Mouse (Mus musculus) left cerebral cortex, adult 11 months (tissue): ENCODE measurements at regions not wholly inside any gene's neighbourhood (a gene's known extent, or its start where the extent isn't known, plus 50 kb on each side); places are given as distances from the start of the nearest gene placed in this dataset.
"Not testable (repeated sequence)": the region's sequence is repeated elsewhere in the genome, so short reads cannot be mapped to it uniquely, and the experiment has no call there.

Experiments used
- DNase-seq: peaks from one replicate; pipeline ENCODE4 v3.0.0; 2022; ENCODE audit warnings: low spot score

- no peak for DNase-seq
These were observed 90.0 kb upstream of the Zcchc2 start for GRCm38 (mm10) chr1:105900158-105900557.

DNA sequence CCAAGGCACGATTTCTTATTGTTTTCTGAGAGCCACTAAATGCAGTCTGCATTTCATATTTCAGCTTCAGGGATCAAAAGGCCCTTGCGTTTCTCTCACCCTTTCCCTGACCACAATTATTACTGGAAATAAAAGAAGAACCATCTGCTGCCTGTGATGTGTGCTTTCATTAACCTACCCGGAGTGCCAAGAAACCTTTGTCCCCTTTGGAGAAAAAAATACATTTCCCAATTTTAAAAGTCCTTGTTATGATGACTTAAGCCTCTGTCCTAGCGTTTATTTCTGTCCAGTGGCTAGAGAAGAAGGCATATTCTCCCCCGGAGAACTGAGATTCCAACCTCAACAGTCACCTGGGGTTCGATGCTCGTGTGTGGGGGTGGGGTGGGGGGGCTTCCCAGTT lies 89.3 kb upstream of the Zcchc2 start:
- no peak for DNase-seq

GRCm38 (mm10) chr1:105903286-105904115 lies 86.7 kb upstream of the Zcchc2 start:
- no peak for DNase-seq

DNA sequence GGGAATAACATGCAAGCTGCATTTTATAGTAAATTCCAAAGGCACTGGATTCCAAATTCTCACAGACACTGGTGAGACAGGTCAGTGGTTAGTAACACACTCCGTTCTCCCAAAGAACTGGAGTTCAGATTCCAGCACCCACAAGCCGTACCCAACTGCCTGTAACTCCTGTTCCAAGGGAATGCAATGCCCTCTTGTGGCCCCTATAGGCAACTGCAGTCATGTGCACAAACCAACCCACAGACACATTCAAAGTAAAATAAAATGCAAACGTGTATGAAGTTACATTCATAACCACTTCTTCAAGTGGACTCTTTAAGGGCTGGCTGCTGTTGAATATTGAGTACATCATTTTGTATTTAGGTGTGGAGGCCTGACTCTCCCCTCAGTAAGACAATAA lies 85.5 kb upstream of the Zcchc2 start:
- no peak for DNase-seq

- no peak for DNase-seq
These were observed 84.3 kb upstream of the Zcchc2 start for GRCm38 (mm10) chr1:105905785-105906426.

DNA sequence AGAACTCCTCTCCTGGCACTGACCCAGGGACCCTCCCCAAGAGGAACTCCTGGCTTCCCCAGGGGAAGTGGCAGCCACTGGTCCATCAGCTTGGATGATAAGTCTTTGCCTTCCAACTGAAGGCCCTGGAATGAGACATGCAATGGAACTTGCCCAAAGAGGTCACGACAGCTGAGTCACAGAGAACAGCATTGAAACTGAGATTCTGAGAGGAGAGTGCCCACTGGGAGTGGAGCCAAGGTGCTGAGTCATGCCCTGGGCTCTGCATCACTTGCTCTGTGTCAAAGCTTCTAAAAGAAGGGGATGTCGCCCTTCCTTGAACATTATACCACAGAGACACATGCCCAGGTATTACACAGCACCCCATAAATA lies 83.8 kb upstream of the Zcchc2 start:
- DNase-seq: peak; percentile 23

GRCm38 (mm10) chr1:105908029-105908876 lies 82.0 kb upstream of the Zcchc2 start:
- no peak for DNase-seq

DNA sequence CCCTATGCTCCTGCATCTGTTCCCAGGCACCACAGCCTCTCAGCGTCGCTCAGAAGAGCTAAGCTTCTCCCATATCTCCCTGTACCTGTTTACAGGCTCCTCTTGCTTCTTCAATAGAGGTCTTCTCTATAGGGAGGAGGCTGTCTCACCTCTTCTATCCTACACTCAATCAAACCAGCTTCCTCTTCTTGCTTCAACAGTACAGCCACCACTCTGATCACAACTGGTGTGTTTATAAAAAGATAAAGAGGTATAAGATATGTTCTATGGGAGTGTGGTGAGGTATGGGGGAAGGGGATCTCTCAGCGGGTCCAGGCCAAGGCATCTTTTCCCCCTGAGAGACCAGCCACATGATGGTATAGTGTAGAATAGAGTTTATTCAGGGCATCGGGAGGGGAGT lies 81.1 kb upstream of the Zcchc2 start:
- DNase-seq: no peak

DNA sequence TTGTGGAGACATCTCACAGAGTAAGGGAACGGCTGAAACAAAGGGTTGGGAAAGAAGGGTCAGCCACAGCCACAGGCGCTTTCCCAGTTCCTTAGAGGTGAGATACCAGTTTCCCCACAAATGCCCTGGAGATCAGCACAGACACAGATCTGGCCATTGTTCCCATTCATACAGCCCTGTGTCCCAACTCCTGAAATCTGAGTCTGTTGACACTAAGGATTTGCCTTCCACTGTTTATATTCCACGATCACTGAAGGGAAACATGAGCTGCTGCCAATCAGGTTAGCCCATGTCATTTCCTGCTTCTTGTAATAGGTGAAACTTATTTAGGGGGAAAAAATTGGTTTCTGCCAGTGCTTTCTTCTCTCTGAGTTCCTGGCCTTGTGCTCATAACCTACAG lies 78.5 kb upstream of the Zcchc2 start:
- no peak for DNase-seq

- no peak for DNase-seq
These were observed 68.4 kb upstream of the Zcchc2 start for GRCm38 (mm10) chr1:105921842-105922241.

DNA sequence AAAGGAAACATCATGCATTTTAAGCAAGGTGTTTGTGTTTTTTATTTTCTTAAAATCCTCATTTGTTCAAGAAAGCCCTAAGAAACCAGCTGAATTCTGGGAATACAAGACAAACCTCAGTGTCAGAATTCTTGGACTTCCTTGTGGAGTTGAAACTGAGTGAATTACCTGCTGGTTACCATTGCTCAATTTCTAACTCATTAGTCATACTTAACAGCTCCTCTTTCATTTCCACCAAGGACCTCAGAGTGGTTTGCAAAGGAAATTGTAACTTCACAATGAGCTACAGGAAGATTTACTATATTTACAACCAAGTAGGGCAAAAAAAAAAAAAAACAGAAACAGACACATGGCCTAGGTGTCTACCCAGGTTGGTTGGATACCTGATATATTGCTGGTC lies 67.6 kb upstream of the Zcchc2 start:
- no peak for DNase-seq

DNA sequence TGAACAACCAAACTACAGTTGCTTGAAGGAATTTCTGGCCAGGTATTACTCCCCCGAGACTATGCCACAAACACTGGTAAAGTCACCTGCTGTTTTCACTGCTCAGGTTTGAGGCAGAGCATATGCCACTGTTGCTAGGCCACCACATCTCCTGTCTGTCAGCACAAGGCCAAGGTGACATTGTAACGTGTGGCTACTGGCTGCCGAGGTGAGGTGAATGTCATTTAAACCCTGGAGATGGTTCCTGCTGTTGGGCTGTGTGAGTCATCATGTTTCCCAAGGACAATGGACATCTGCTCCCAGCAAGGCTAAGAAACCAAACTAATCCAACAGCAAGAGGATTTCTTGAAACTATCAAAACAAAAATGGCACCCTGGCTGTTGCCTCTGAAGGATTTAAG lies 67.2 kb upstream of the Zcchc2 start:
- DNase-seq: no peak

GRCm38 (mm10) chr1:105925617-105926370 lies 64.4 kb upstream of the Zcchc2 start:
- DNase-seq: no peak

DNA sequence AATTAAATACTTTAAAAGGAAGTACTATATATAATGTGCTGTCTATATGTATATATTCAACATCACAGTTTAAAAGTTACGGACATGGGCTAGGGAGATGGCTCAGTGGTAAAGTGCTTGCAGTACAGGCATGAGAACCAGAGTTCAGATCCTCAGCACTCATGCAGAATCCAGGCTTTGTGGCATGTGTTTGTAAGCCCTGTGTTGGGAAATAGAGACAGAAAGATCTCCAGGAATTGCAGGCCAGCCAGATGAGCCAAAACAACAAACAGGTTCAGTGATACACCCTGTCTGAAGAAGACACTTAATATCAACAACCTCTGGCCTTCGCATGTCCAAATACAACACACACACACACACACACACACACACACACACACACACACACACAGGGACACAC lies 63.3 kb upstream of the Zcchc2 start:
- no peak for DNase-seq

DNA sequence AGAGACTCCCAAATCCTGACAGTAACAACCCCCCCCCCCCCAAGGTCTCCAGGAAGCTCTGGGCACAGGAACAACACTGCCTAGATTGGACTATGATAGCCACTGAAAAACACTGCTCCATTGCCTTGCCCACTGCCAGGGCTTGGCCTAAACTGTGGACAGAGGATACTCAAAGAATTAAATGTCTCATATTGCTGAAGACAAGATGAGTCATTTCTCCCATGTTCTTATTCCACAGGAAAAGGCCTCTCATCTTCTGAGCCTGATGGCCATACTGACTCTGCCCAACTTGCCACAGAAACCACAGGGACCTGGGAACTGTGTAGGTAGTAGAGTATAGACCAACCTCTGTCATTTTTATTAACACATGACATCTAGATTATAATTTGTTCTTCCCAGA lies 59.4 kb upstream of the Zcchc2 start:
- DNase-seq: no peak

GRCm38 (mm10) chr1:105934171-105934570 lies 56.0 kb upstream of the Zcchc2 start:
- DNase-seq: not testable (repeated sequence)
